Mouse (Mus musculus): ENCODE results near the gene Pex6.
A peak's percentile ranks its signal among the peaks of the same experiment; 100 is the strongest.

Gene Pex6

DNA sequence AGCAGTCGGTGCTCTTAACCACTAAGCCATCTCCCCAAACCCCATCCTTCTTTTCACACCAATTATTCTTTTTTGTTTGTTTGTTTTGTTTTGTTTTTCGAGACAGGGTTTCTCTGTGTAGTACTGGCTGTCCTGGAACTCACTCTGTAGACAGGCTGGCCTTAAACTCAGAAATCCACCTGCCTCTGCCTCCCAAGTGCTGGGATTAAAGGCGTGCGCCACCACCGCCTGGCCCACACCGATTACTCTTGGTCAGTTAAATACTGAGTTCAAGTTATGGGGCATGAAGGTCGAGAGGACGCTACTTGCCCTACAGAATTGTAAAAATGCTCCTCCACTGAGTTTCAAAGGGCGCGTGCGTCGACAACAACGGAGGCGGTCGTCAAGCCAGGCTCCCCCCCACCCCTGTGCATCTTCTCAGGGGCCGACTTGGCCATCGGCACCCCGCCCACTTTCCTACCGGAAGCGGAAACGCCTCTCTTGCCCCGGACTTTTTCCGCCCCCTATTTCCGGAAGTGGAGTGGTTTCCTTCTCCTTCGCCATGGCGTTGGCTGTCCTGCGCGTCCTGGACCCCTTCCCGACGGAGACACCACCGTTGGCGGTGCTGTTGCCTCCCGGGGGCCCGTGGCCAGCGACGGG, at the start of gene Pex6:
Gene Pex6, plus strand, starts transcription at position 505 of the 639 bp plus-strand sequence.
- peak; percentile 95 for DNase-seq (ENCODE audit: low read depth, low spot score)

DNA sequence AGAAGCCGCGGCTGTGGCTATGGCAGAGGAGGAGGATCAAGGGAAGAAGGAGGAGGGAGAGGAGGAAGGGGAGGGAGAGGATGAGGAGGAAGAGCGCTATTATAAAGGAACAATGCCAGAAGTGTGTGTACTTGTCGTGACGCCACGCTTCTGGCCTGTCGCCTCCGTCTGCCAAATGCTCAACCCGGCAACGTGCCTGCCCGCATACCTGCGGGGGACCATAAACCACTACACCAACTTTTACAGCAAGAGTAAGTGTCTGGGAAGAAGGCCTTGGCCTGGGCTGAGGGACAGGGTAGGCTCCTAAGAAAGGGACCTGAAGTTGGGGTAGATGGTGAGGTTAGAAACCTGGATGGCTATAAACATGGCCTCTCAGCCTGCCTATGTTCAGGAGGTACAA, 49.3 kb upstream of the Pex6 start:
- DNase-seq (ENCODE audit: low read depth, low spot score): no peak

DNA sequence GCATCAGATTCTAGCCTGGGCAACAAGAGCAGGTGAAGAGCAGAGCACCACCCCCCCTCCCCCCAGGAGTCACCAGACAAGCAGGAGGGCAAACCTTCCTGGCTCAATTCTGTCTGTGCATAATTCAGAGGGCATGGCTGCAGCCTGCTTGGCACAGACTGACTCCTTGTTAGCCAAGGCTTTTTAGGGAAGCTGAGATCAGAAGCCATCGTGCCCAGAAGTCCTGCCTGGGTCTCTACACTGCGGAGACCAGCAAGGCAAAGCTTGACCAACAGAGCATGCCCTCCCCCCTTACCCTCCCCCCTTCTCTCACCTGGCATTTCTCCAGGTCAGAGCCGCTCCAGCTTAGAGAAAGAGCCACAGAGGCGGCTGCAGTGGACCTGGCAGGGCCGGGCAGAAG, 48.5 kb upstream of the Pex6 start:
- DNase-seq (ENCODE audit: low read depth, low spot score): no peak

DNA sequence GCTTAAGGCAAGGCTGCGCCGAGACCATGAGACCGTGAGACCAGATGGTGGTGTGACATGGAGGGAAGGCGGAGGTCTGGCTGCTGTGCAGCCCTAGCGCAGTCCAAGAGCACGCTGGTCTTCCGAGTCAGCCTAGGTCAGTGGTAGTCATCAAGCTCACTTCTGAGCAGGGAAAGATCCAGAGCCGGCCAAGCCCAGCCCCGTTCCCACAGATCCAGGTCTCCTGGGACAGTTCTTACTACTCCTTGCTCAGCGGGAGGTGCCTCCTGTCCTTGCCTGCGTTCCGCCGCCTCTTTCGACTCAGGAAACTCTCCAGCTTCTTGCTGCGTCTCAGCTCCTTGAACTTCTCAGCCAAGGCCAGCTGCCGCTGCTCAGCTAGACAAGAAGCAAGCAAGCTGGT, 43.6 kb upstream of the Pex6 start:
- DNase-seq (ENCODE audit: low read depth, low spot score): no peak

DNA sequence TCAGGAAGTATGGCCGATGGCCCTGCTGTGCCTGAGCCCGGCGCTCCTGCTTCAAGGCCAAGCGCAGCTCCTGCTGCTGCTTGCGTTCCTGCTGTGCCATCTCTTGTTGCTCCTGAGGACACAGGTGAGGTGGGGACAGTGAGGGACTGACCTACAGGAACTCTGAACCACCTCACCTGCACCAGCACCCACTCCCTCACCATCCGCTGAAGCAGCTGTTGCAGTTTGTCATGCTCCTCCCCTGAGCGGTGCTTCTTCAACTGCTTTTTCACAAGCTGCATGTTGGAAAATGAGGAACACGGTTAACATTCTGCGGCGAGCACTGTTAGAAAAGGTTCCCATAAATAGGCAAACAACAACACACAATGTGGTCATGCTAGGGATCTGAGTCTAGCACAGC, 41.4 kb upstream of the Pex6 start:
- no peak for DNase-seq (ENCODE audit: low read depth, low spot score)

DNA sequence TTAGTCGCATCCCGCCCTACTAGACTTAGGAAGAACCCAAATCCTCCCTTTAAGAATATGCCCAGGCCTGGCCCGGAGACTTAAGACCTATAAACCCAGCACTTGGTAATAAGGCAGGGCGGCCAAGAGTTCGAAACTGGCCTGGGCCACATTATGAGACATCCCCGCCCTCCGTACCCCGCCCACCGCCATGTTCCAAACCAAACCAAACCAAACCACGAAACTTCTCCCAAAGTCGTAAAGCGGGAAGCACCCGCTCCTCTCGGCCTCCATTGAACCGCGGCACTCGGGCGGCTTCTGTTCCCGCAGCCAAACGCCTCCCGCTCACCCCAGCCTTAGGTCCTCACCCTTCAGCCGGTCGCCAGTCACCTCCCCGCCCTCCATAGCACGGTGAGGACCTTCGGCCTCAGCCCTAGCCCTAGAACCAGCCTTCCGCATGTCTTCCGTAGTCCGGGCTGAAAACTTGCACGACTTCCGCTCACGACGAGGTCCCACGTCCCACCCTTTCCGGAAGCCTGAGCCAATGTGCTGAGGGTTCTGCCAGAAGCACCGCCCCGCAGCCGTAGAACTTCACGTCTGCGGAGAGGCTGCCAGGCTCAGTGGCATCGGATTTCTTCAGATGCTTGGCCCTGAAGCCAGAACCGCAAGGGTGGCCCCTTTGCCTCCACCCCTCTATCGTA, 37.3 kb upstream of the Pex6 start, which contains the start of gene Rrp36:
Gene Rrp36, minus strand, starts transcription at position 503 of the 680 bp plus-strand sequence.
- peak; percentile 92 for DNase-seq (ENCODE audit: low read depth, low spot score)

DNA sequence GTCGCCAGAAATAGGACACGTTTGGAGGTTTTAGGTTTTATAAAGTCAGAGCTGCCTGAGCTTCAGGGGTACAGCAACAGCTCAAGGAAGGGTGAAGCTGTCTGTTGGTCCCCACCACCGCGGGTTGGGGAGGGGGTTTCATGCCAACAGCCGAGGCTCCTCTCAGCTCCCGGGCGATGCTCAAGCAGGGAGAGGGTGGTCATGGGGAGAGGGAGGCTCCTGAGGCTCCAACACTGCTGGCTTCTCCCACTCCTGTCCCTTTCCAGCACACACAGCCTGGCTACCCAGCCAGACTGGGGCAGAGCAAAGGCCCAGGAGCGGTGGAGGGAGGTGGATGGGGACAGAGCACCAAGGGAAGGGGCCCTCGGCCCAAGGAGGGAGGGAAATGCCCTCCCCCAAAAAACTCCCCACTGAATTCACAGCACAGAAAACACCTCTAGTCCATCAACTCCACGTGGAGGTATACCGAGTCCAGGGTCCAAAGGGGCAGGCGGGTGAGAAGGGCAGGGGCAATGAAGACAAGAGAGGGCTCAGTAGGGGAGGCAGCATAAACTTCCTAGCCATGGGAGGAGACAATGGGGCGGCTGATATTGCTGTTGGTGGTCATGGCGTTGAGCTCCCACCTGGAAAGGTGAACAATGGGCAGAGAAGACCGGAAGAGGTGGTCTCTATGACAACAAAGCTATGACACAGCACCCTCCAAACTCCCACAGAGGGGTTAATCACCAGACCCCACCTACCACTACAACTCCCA, 36.6 kb upstream of the Pex6 start:
- DNase-seq (ENCODE audit: low read depth, low spot score): no peak

DNA sequence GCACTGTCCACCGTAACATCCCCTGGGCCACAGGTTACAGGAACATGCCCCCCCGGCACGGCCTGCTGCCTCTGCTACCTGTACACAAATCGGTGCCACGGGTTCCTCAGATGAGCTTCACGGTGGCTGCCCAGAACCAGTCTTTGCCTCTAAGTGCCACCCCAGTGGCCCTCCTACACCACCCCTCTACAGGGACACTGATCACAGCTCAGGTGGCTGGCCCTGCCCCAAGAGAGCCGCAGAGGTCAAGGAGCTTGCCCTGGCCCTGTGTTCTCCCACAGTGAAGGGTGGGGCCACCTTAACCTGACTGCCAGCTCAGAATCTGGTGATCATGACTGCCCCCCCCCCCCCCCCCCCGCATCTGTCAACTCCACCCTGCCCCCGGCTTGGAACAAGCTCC, 32.8 kb upstream of the Pex6 start, which contains the start of gene Mea1:
Gene Mea1, plus strand, starts transcription at position 378 of the 400 bp plus-strand sequence.
- DNase-seq (ENCODE audit: low read depth, low spot score): no peak

DNA sequence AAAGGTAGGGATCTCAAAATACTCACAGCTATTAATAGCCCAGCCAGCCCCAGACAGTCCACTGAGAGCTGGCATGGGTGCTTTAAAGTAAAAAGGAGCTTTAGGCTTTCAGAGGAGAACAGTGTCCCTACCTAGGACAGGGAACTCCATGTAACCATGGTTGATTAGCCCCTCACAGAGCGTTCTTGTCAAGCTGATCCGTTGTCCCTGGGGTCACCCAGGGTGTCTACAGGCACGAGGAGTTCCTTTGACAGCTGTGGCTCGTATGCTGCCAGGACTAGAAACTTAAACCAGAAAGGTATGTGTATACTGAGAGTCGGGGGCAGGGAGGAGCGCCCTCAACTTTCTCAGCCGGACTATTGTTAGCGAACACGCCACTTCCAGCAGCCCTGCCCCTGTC, 32.4 kb upstream of the Pex6 start:
- no peak for DNase-seq (ENCODE audit: low read depth, low spot score)

DNA sequence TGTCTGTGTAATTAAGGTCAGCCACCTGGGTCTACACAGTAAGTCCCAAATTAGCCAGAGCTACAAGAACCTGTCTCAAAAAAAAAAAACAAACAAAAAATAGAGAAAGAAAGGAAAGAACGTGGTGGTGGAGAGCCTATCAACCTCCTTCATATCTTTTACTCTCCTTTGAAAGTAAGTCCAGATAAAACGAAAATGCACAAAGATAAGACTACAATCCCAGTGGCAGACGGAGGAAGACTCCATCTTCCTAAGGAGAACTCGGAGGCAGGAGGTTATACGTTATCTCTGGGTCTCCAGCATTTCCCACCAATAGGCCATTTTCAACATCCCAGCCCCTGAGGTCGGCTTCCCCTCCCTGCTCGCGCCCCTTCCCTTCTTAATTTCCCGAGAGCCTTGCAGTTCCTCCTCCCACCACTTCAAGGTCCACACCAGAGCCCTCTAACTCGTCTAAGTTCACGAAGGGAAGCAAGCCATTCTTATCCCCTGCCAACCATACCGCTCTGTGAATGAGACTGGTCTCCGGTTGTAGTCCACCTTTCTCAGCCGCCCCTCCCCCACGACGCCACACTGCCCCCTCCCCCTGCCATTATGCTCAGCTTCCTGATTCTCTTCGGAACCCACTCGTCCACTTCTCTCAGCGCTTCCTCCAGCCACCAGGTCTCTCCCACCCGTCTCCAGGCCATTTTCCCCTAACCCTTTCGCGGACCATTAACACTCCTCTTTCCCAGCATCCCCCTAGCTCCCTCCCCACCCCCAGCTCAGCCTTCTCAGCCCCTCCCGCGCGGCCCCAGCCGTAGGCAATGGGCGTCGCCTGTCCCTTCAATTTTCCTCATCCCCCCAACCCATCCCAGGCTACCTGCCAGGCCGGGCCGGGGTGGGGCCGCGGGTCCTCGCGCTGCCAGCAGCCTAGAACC, 31.2 kb upstream of the Pex6 start:
- peak; percentile 62 for DNase-seq (ENCODE audit: low read depth, low spot score)

DNA sequence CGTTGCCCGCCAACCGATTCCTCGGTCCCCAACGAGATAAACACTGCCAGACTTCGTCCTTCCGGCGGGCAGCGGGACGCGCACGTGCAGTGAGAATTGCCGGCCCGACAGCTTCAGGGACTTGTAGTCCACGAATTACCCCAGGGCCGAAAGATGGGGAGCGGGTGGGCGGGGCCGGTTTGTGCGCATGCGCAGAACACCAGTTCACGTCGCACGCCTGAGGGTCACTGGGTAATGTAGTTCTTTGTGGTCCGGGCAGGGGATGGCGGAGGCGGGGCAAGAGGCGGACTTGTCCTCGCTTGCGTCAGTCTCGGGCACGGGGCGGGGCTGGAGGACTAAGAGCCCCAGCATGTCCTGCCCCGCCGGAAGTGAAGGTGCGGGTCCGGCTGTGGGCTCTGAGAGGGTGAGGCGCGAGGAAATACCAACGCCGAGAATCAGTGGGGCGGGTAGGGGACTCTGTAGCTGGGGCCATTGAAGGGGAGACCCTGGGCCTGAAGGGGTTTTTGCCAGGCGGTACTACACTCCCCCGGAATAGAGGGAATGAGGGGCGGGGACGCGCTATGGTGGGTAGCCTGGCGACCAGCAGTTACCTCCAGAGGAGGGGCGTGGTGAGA, 30.4 kb upstream of the Pex6 start, which contains the start of gene Klhdc3:
Gene Klhdc3, minus strand, starts transcription at position 155 of the 614 bp plus-strand sequence.
- DNase-seq (ENCODE audit: low read depth, low spot score): peak; percentile 98

DNA sequence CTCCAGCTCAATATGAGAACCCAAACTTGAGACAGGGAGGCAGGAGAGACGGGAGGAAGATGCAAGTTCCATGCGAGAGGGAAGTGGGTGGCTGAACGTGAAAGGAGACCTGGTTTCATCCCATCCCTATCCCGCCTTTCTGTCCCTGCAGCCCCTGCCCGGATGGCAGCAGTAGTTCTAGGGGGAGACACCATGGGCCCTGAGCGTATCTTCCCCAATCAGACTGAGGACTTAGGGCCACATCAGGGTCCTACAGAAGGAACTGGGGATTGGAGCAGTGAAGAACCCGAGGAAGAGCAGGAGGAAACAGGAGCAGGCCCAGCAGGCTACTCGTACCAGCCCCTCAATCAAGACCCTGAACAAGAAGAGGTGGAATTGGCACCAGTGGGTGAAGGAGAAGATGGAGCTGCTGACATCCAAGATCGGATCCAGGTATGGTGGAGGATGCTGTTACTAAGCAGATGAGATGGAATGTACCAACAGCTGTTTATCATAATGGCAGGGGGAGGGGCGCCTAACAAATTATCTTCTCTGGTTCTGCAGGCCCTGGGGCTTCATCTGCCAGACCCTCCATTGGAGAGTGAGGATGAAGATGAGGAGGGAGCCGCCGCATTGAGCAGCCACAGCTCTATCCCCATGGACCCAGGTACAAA, 29.7 kb upstream of the Pex6 start:
- no peak for DNase-seq (ENCODE audit: low read depth, low spot score)

DNA sequence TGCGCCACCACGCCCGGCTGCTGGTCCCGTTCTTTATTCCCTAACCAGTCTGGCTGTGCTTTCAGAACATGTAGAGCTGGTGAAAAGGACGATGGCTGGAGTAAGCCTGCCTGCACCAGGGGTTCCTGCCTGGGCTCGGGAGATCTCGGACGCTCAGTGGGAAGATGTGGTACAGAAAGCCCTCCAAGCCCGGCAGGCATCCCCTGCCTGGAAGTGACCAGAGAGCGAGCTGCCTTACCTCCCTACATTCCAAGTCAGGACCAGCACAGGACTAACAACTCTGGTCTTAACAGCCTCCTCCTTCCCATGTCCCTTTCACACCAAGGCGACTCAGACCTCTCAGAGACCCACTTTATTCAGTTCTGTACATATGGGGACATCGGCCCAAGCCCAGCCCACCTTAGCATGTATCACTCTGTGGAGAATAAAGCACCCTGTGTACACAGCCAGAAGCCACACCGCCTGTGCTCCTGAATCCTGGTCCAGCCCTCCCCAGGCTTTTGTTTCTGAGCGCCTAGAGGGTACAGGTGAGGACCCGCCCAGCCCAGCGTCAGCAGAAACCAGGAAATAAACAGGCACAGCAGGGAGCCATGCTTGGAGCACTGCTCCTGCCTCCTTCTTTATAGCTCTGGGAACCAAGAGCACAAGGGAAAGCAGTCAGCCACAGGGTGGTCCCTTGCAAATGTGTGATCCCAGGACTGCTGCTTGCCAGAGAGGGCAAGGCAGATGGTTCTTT, 28.4 kb upstream of the Pex6 start:
- DNase-seq (ENCODE audit: low read depth, low spot score): no peak

DNA sequence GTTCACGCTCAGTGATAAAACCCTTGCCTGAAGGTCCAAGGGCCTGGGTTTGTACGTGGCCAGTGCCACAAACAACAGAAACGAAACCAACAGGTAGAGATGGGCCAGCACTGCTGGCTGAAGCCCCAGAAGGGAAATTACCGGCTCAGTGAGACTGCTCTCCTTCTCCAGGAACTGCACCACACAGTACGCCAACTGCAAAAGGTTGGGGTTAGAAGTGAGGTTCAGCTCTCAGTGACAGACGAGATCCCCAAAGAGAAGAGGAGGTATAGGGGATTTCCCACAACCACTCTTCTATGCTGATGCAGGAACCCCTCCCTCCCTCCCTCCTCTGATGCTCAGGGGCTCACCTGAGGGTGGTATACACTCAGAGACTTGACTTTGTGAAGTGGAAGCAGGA, 25.4 kb upstream of the Pex6 start:
- DNase-seq (ENCODE audit: low read depth, low spot score): no peak

DNA sequence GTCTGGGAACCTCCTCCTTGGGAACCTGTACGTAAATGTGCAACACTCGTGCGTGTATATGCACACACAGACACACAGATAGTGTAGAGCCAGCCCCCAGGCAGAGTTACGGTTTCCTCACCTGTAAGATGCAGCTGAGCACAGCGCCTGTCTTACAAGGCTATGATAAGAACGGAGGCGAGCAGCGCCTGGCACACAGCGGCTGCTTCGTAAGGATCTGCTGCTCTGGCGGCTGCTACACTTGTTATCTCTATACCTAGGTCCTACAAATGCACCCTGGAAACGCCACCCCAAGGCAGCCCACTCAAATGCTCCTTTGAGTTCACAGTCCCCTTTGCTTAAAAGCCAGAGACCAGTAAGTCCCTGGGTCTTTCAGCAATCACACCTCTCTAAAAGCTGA, 20.6 kb upstream of the Pex6 start:
- DNase-seq (ENCODE audit: low read depth, low spot score): no peak

DNA sequence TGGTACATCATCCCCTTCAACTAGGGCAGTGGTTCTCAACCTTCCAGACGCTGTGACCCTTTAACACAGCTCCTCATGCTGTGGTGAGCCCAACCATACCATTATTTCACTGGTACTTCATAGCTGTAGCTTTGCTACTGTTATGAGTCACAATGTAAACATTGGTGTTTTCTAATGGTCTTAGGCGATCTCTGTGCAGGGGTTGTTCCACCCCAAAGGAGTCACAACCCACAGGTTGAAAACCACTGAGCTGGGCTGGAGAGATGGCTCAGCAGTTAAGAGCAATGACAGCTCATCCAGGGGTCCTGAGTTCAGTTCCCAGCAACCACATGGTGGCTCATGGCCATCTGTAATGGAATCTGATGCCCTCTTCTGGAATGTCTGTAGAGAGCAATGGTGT, 19.9 kb upstream of the Pex6 start:
- DNase-seq (ENCODE audit: low read depth, low spot score): no peak

DNA sequence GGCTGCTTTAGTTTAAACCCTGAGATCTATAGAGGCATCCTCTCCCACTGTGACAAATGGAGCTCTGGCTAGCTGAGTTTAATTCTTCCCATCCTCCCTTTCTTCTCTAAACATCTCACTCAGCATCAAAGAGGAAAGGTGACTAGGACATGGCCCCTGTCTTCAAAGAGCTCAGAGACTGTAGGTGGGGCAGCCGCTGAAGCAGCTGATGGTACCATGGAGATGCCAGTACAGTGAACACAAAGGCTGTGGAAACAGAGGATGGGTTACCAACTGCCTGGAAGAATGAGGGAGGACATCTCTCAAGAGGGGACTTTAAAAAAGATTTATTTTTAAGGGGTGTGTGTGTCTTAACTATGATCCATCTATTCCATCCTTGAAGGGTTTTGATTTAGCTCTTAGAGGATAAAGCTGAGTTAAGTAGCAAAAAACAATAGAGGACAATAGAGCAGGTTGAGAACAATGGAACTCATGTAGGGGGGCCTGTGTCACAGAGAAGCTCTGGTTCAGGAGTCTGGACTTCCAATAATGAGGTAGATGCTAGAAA, 16.7 kb upstream of the Pex6 start:
- no peak for DNase-seq (ENCODE audit: low read depth, low spot score)

DNA sequence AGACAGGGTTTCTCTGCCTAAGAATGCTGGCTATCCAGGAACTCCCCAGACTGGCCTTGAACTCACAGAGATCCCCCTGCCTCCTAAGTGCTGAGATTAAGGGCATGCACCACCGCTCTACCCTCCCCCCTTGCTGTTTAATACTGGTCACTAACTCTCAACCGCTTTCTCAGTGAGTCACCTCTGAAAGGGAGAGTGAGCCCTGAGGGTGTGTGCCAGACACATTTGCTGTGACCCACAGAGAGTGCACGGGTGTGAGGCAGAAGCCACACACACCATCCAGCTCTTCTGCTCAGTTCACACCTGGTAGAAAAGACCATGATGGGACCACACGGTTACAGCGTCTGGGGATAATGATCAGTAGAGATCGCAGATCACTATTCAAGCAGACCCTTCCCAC, 12.7 kb upstream of the Pex6 start:
- DNase-seq (ENCODE audit: low read depth, low spot score): no peak

DNA sequence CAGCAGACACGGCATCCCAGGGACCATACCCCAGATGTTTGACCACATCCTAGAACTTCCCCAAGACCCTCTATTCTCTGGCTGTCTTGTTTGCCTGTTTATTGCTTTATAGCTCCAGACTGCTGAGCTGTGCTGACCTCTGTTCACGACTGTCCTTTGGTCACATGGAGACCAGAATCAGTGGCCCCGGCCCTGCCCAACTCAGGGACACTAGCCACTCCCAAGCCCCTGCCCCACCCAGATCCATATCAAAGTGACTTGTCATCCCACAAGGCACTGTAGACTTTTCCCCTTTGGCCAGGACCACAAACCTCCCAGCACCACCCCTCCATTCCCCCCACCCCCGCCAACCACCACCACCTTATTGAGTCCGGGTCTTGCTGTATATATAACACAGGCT, 12.0 kb upstream of the Pex6 start:
- DNase-seq (ENCODE audit: low read depth, low spot score): no peak

DNA sequence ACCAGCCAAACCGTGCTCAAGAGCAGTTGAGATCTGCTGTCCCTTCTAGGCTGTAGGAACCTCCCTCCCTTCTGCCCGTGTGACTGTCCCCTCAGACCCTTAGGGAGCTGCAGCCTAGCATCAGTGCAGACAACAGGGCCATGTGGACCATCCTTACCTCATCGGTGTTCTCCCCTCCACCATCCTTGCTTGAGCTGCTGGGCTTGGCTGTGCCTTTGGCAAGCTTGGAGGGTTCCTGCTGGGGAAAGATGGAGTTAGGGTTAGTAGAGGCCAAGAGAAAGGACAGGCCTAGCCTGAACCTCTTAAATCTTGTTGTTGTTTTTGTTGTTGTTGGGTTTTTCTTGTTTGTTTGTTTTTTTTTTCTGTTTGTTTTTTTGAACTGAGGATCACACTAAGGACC, 11.4 kb upstream of the Pex6 start:
- DNase-seq (ENCODE audit: low read depth, low spot score): no peak
